Mouse (Mus musculus) layer of hippocampus, adult 18-20 months (tissue): ENCODE data around the gene Mks1. TPM values are rescaled to one million over a fixed set of nuclear protein-coding genes. Genes with fewer than 3 reads are reported as not detected.
"Not testable (repeated sequence)": the region's sequence is repeated elsewhere in the genome, so short reads cannot be mapped to it uniquely, and the experiment has no call there.

Experiments used
- DNase-seq, 2 experiments: peaks; one replicate each; pipeline ENCODE4 v3.0.0; 2022; ENCODE audit warnings: low spot score in 2 of 2
- long read RNA-seq: library from polyadenylated mRNA; stranded (forward); transcript quantifications from one replicate; pipeline ENCODE4 v2.0.0, GENCODE M21; 2021
- total RNA-seq, 2 experiments: library from RNA; stranded (reverse); gene quantifications; 2 replicates each; pipeline ENCODE4 v1.2.3; 2021

The Mks1 gene
- total RNA-seq, result 1 to 10 TPM; 5.6 TPM
- long read RNA-seq, partial matches to known transcripts, result 0 of 8 reads
- long read RNA-seq, other reads (novel, unspliced or antisense), result 4 of 8 reads

DNA sequence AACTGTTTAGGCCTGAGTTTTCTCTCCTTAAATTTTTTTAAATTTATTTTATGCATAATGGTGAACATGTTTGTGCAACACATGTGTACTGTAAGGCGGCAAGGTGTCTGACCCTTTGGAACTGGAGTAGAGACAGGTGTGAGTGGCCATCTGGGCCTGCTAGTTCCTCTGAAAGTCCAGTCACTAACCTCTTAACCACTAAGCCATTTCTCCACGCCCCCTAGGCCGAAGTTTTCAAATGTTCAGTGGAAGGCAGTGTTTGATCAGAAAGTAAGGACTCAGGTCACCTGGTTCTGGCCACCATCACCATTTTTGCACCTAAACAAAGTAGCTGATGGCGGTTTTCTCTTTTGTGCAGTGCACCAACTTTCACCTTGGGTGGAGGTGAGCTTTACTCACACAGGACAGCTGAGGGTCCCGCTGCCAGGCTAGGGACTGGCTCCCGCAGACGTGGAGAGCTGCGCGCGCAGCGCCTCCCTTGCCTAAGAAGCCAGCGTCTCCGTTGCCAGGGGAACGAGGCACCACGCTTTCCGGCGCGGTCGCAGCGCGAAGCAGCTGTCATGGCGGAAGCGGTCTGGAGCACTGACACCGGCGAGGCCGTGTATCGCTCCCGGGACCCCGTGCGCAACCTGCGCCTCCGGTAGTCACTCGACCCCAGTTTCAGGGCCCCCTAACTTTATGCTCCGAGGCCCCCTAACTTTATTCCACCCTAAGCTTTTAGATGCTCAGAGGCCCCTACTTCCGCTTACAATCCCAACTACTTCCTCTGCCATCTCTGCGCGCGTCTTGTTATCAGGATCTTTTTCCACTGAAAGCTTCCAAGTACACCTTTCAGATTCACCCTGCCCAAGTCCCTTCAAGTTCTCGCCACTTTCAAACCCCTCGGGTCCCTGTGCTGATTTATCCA, at the start of gene Mks1:
TSS of gene Mks1 (plus strand) at position 526 of the 907 bp plus-strand sequence.
- peak; percentile 86 to 95 for DNase-seq

DNA sequence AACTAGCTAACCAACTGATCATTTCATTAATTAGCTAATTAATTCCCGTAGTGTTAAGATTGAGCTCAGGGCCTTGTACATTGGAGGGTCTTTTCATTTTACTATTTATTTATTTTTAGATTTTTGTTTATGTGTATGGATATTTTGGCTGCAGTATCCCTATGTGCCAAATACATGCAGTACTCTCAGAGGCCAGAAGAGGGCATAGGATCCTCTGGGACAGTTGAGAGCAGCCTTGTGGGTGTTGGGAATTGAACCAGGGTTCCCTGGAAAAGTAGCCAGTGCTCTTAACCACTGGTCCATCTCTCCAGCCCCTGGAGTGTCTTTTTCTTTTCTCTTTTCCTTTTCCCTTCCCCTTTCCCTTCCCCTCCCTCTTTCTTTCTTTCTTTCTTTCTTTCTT, 47.6 kb upstream of the Mks1 start:
- DNase-seq, result no peak

DNA sequence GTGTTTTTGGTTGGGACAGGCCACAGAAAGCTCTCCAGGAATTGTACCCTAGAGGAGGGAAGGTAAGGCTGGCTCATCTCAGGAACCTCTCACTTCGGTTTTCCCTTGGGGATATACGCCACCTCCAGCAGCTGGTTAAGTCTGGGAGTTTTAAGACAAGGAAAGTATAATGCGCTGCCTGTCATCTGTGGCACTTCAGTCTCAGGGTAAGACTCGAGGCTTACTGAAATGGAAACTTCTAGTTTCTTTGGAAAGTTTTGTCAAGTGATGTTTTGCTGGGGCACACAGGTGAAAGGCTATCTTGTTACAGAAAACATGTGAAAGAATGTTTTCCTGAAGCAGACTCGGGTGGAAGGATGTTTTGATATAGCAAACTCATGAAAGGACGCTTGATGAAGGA, 45.6 kb upstream of the Mks1 start:
- DNase-seq, result no peak

DNA sequence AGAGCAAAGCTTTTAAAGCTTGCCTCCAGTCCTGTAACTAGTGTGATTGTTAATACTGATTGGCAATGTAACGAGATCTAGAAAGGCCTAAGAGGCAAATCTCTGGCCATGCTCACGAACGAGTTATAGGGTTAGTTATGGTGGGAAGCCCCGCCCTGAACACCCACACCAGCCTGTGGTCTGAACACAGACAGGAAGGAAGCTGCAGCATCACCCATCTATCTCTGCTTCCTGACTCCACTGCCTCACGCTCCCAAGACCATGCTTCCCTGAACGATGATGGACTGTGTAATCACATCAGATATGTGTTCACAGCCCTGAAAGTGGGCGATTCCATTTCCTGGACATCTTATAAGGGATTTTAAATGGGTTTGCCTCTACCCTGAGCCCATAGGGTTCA, 44.8 kb upstream of the Mks1 start:
- DNase-seq, result no peak

DNA sequence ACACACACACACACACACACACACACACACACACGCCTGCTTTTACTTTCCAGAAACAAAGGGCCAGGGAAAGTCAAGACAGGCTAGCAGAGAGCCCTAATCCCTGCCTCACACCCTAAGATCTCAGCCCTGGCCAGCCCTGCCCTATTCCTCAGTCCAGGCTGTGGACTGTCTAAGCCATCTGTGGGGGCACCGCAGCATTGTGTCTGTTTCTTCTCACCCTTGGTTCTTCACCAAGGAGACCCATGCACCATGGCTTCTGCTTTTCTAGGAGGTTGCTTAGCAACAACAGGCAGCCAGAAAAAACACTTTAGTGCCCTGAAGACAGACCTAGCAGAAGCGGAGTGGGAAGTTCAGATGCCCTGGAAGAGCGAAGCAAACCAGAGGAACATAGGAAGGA, 41.6 kb upstream of the Mks1 start:
- DNase-seq, result no peak

DNA sequence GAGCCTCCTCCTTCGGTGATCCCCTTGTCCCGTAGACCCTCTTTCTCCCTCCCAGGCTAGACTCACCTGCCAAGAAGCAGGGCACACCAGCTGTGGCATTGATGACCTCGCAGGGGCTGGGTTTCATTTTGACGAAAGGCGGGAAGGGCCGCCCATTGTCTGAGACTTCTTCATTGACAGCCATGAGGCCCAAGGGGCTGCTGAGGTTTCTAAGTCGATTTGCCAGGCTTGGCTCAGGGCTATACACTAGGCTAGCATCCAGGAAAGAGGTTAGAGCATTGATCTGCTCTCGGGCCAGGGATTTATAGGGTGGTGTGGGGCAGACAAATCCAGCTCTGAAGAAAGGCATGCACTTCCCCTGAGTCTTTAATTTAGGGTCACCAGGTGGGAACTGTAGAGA, 38.2 kb upstream of the Mks1 start:
- DNase-seq, result no peak

DNA sequence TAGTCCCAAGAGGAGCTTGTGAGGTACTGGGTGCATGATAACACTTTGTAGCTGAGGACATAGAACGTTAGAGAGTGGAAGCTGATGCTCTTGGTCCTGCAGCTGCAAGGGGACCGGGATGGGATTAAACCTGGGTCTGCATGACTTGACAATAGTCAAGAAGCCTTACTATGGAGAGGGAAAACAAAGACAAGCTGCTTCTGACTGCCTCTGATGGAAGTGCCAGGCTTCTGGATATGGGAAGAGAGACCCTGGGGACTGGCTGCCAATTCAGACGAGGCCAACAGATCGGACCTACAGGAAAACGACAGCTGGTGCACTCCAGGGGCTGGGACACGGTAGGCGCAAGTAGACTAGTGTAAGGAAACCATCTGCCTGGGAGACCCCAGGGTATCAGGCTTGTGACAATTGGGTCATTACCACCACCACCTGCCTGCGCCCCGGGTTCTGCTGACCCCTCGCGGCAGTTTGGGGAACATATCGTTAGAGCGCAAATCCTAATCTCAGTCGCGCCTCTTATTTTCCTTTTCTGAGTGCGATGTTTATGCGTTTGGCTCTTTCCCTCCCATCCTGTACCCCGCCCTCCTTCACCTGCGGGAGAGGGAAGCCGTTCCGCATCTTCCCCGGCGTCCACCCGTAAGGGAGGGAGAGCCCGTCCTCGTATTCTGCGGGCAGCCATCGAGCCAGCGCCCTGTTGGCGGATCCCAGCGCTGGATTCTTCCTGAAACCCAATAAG, 36.1 kb upstream of the Mks1 start:
- DNase-seq, result peak; percentile 28 to 69

DNA sequence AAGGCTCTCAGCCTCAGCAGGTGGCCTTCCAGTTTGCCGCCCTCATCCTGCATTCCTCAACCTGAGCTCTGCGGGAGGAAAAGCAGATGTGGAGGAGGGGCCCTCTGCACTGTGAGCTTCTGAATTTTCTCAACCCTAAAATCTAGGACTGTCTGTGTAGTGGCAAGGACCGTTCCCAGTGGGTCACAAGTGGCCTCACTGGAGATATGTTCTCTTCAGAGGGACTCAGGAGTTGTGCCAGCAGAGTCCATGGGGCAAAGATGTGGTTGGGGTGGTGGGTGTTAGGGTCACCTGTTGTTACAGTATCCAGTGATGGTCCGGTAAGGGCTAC, 35.6 kb upstream of the Mks1 start:
- DNase-seq, result no peak

DNA sequence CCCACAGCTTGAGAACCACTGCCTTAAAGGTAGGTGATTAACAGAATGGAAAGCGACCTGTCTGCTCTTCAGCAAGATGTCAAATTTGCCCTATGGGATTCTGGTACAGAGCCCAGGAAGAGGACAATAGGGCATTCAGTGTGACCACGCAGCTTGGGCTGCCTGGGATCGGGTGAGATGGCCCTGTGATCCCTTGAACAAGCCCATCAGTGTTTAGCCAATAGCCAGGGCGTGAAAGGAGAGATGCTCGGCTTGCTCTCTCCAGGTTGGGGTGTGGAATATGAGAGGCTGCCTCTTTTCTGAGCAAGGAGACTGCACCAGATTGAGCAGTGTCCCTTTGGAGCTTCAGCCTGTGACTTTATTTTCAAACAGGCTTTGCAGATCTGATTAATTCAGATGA, 31.5 kb upstream of the Mks1 start:
- DNase-seq, result peak in 1 of 2 experiments; percentile 23

DNA sequence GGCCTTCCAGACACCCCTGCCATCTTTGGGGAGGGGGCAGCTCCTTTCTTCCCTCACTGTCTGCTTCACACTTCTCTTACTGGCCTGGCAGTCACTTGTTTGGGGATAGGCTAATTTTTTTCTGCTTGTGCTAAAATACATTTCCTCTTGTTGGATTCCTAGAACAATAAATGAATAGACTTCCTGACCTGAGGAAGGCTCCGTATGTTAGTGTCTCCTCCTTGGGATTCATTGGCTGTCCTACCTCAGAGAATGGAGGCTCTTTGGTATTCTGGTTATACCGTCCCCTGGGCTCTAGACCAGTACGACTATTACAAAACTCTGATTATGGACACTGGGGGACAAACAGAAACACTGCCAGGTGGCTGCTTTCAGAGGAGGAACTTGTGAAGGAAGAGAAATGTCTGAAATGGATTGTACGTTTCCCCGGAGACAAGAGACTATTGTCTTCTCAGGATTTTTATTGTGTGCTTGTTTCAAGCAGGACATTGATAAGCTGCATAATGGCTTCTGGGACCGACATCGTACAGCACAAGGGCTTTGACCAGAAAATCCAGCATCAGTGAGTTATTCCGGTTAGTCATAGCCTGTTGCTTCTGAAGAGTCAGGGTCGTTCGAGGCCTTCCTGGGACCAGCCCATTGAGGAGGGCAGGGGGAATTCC, 24.6 kb upstream of the Mks1 start, which contains the start of gene Lpo:
TSS of gene Lpo (minus strand) at position 51 of the 662 bp plus-strand sequence.
- DNase-seq, result no peak

DNA sequence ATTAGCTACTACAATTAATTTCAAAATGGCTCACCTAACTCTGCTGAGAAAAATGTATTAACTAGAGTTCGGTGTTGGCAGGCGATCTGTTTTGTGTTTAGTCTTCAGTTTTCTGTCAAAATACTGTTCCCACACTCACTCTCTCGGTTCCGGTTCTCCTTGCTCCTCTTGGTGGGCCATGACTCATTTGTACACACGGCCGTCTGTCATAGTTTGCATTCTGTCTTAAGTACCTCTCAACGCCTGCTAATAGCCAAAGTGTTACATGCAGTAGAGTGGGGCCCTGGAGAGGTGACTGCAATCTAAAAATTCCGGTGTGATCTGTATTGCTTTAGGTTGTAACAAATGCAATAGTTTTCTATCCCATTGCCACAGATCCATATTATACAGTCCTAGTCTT, 12.3 kb upstream of the Mks1 start:
- peak in 1 of 2 experiments; percentile 8 for DNase-seq

DNA sequence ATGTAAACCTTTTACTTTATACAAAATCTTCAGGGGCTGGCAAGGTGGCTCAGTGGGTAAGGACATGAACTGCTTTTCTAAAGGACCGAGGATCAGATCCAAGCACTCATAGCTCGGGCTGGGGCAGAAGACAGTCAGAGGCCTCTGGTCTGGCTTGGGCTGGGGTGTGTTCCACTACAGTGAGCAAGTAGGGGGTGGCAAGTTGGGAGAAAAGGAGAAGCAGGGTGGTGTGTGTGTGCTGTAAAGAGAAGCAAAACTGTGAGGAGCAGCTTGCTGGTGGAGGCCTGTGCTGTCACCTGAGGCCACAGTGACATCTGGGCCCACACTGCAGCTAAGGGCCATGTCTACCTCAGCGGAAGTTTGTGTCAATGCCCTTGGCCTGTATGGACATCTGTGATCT, 11.6 kb upstream of the Mks1 start:
- no peak for DNase-seq

DNA sequence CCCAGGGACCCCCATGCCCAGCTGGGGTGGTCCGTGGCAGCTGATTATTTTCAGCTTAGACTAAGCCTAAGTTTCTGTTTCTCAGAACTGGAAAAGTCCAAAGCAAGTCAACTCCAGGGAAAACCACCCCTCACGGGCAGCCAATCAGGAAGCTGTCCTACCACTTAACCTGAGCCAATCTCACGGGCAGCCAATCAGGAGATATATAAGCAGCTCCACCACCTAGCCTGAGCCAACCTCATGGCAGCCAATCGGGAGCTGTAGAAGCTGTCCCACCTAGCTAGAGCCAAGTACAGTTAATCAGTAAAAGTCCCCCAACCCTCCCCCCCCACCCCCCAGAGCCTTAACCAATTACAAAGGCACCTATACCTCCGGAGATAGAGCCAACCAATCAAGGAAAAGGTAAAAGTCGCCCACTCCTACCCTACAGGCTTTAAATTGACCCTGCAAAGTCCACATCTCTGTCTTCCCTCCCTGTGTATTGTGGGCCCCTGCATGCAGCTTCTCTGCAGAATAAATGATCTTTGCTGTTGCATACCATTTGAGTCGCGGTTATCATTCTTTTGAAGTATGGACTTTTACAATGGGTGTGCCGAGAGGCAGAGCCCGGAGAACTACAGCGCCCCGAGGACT, 5.9 kb upstream of the Mks1 start:
- no peak for DNase-seq

DNA sequence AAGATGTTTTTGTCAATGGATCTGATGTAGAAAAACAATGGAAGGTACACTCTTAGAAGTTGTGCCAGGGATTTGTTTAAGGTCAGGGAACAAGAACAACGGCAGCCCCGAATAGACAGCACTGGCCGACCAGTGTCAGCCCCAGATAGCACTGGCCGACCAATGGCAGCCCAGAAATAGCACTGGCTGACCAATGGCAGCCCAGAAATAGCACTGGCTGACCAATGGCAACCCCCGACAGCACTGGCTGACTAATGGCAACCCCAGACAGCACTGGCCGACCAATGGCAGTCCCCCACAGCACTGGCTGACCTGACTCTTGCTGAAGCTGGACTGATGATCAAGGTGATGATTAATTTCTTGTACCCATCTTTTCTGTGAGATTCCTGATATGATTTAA, 5.1 kb upstream of the Mks1 start:
- DNase-seq, result no peak

DNA sequence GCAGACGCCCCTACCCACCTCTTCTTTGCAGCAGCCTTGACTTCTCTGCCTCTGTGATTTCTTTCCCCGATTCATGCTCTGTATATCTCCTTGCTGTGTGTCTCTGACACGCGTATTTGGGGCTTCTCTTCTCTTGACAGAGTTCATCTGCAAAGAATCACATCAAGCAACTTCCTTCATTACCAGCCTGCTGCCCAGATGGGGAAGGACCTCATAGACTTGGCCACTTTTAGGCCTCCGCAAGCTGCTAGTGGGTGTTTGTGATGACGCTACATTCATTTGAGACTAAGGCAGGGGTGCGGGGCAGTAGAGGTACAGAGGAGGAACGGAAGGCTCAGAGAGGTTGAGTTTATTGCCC, 561 bp downstream of the Mks1 start:
- DNase-seq, result peak; percentile 11 to 27

DNA sequence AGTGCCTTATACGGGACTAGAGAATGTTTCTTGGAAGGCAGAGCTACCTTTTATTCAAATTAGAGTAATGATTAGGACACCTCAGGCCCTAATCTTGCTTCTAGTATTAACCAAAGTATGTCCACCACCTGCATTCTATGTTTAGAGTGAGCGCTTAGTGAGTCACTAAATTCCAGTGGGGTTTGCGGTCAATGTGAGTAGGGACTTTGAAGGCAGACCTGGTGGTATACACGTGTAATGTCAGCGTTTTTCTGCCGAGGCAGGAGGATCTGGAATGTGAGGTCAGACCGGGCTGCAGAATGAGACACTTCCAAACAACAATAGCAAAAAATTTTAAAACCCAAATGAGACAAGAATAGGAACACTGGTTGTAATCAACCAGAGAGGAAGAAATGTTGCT, 1.5 kb downstream of the Mks1 start:
- no peak for DNase-seq

DNA sequence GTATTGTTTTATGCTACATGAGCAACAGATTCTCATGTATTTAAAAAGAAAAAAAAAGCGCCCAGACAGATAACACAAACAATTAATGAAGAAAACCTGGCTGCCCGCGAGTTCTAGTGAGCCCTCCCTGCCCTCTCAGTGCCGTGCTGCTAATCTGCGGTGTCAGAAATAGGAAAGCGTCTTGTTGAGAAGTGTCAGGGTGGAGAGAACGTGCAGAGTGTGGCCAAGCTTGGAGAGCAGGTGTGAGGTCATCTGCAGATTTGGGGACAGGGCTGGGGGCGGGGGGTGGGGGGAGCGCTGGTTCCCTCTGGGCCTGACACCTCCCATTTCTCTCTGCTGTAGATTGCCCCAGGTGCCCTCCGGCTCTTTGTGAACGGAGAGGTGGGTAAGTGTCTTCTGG, 6.3 kb downstream of the Mks1 start:
- no peak for DNase-seq

DNA sequence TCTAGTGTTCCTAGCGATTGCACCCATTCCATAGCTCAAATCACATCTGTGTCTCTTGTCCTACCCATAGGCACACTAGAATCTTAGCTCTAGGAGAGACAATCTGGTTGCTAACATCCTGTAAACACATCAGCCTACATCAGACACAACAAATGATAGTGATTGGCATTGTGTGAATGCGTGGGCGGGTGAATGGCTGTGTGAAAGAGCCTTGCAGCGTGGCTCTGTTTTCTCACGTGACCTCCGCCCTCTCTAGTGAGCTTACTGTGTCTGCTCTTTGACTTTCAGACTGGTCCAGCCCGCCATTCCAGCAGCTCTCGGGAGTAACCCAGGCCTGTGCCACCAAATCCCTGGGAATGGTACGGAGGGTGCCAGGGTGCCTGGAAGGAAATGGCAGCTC, 7.4 kb downstream of the Mks1 start:
- DNase-seq, result no peak

DNA sequence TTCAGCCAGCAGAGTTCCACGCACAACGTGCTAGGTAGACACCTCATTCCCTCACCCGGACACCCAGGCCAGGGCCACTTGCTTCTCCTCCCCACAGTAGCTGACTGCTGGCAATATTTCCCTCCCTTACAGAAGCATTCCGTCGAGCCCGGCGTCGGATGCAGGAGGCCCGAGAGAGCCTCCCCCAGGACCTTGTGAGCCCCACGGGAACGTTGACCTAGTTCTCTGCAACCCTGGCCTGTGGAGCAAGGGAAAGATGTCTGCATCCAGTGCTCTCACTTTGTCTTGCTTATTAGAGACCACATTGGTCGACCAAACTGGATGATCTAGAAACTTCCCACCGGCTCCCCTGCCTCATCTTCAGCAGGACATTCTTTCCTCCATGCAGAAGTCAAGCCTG, 9.8 kb downstream of the Mks1 start:
- no peak for DNase-seq

DNA sequence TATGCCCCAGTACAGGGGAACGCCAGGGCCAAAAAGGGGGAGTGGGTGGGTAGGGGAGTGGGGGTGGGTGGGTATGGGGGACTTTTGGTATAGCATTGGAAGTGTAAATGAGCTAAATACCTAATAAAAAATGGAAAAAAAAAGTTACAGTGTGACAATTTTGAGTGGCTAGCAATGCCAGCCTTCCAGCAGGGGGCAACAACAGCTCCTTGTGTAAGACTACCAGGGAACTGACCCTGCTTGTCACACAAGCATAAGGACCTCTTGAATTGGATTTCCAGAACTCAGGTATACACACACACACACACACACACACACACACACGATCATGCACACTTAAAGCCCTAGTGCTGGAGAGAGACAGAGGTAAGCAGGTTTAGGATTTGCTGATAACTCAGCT, 13.9 kb downstream of the Mks1 start:
- not testable (repeated sequence) for DNase-seq

DNA sequence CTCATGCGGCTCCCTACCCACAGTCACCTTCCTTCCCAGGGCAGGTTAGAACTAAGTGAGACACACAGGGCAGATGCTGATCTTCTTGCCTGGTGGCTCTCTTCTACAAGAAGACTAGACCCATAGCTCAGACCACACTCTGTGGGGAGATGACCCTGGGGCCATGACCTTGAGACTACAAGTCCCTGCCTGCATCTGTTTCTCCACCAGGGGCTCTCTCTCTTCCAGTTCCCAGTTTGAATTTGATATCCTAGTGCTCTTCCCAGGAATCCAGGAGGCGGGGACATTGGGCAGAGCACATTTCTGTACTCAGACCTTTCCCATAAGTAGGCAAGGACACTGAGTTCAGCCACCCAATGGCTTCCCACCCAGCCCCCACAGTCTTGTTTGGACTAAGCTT, 17.1 kb downstream of the Mks1 start:
- no peak for DNase-seq

DNA sequence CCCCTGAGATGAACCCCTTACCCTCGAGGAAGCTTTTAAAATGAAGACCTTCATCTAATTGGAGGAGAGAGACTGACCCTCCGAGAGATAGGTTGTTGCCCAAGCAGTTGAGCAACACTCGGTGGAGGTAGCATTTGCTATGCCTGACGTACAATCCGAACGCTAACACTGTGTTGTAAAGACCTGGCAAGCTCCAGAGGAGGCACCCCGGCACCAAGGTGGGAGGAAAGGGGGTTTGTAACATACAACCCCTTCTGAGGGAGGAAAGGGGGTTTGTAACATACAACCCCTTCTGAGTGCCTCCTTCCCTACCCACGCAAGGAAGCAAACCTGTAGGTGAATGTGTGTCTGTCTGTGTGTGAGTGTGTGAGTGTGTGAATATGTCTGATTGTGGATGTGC, 18.8 kb downstream of the Mks1 start:
- no peak for DNase-seq
